Comparison of ENCODE assay signal across 10 mouse cellular contexts in the genomic region with DNA sequence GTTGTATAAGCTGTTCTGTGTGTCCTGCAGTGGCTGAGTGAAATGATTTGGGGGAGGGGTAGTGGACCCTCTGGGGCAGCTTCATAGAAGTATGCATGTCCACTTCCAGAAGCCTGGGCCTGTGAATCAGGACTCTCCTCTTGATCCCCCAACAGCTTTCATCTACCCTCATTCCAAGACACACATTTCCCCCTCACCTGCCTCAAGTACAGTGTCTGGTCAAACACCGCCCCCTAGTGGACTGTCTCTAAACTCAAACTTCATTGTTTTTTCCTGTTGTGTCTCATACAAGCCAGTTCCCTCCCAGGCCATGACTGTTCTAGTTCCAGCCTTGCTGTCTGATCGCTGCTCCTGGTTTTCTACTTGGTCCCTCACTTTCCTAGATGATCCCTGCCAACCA. TPM values are rescaled to one million over a fixed set of nuclear protein-coding genes. Genes with fewer than 3 reads are reported as not detected.
A peak's percentile ranks its signal among the peaks of the same experiment; 100 is the strongest.
DNase-seq lines count a peak whose midpoint lies in the region; ATAC-seq and TF ChIP-seq lines count a peak whose summit lies in the region.
"Had no signal": no experiment of that assay in that cellular context is flagged by ENCODE, and none has a peak within 500 bp of the region (broad histone marks: within the 10 kb centered on the region; RNA-seq: fewer than 3 reads in every experiment).

No protein-coding gene starts in this region.

- peak; percentile 62 for DNase-seq in gastrocnemius, adult 2 months
- no peak for DNase-seq in gastrocnemius, postnatal 25 days
- DNase-seq in c-Kit-positive CD71-positive TER-119-negative erythroid progenitor cells, embryonic 14.5 days (ENCODE audit: low read depth) = peak; percentile 11
- peak; percentile 71 to 75 for DNase-seq in kidney, postnatal 4 days
- peak; percentile 32 to 45 for DNase-seq in spleen, postnatal 36 days (ENCODE audit: low spot score in 2 of 2)

- H3K27ac ChIP-seq in gastrocnemius, adult 2 months = no peak overlapping the region
- no peak overlapping the region for H3K27ac ChIP-seq in forebrain, embryonic 16.5 days (ENCODE audit: low read length)

- H3K4me1 ChIP-seq in E14TG2a.4 (replicated peaks; ENCODE audit: low read depth, low read length) = peaks cover 34% of the 10 kb centered on the region
- no peaks in the 10 kb centered on the region for H3K4me1 ChIP-seq in forebrain, embryonic 16.5 days (replicated peaks; ENCODE audit: control insufficient read depth, insufficient read depth, low read length)

- no peaks in the 10 kb centered on the region for H3K9me3 ChIP-seq in E14TG2a.4 (ENCODE audit: low read length)
- H3K9me3 ChIP-seq in forebrain, embryonic 16.5 days (ENCODE audit: control insufficient read depth, low read length) = no peaks in the 10 kb centered on the region

- no peak overlapping the region for H3K9ac ChIP-seq in forebrain, embryonic 16.5 days (replicated peaks; ENCODE audit: low read depth, low read length)

- H3K27me3 ChIP-seq in E14TG2a.4 (ENCODE audit: insufficient read depth, low read length) = no peaks in the 10 kb centered on the region
- no peaks in the 10 kb centered on the region for H3K27me3 ChIP-seq in forebrain, embryonic 16.5 days (replicated peaks; ENCODE audit: control insufficient read depth, insufficient read depth, low read length)

- no peak overlapping the region for H3K4me3 ChIP-seq in gastrocnemius, adult 2 months
- H3K4me3 ChIP-seq in E14TG2a.4 (replicated peaks; ENCODE audit: low read length) = no peak overlapping the region
- no peak overlapping the region for H3K4me3 ChIP-seq in forebrain, embryonic 16.5 days (replicated peaks; ENCODE audit: low read length)

- TF ChIP-seq CTCF in gastrocnemius, adult 2 months (IDR thresholded peaks at IDR 0.05) = peak; percentile 78
- TF ChIP-seq CTCF in E14TG2a.4 (conservative IDR thresholded peaks at IDR 0.05; ENCODE audit: low read length) = peak; percentile 55

- intact Hi-C loops in gastrocnemius, adult 2 months (cut with DNase I) = loop anchor here (1.0 to 5.0 kb wide), 2 partner anchors 85 to 156 kb away; no protein-coding TSS in a partner anchor

- ATAC-seq in forebrain, embryonic 16.5 days = peak; percentile 45; the same call in 1 of the 2 replicates
- ATAC-seq in megakaryocyte, adult 5-6 weeks (ENCODE audit: poor library complexity, severe bottlenecking) = peak; percentile 67

- peaks cover 29% of the 10 kb centered on the region for H3K36me3 ChIP-seq in E14TG2a.4 (ENCODE audit: insufficient read depth, low read length)
- no peaks in the 10 kb centered on the region for H3K36me3 ChIP-seq in forebrain, embryonic 16.5 days (ENCODE audit: control insufficient read depth, insufficient read depth)
- H3K36me3 ChIP-seq: G1E had no signal

- no peak overlapping the region for H3K4me2 ChIP-seq in forebrain, embryonic 16.5 days (ENCODE audit: low read length)

- WGBS in forebrain, embryonic 16.5 days = 24% methylated on average over 2 of the region's 2 CpGs

RNA-seq across cellular contexts. Expression of a gene that starts 9.9 kb away (rescaled TPM):
- under 1 TPM in 1 of 2 experiments, not detected in 1; 0.20 TPM for total RNA-seq in gastrocnemius, adult 2 months (2021)
- total RNA-seq in gastrocnemius, postnatal 25 days (2021) = under 1 TPM in 1 of 2 experiments, not detected in 1; 0.23 TPM
- polyA plus RNA-seq in forebrain, embryonic 16.5 days (2015; fragmentation: Nextera tagmentation; extraction: Ambion mirVana) = 0.18 TPM in 1 of 2 replicates, not detected in the other
- not detected in 2 replicates for total RNA-seq in megakaryocyte, adult 5-6 weeks (2015)
- total RNA-seq in megakaryocyte, adult 5-6 weeks (2017) = not detected in 2 replicates
- total RNA-seq: G1E had no signal
- polyA plus RNA-seq: G1E had no signal

RNA-seq across cellular contexts. Expression of a gene that starts 53.1 kb away (rescaled TPM):
- not detected for total RNA-seq in gastrocnemius, adult 2 months (2021)
- total RNA-seq in gastrocnemius, postnatal 25 days (2021) = not detected
- polyA plus RNA-seq in forebrain, embryonic 16.5 days (2015; fragmentation: Nextera tagmentation; extraction: Ambion mirVana) = not detected in 2 replicates
- not detected in 2 replicates for total RNA-seq in megakaryocyte, adult 5-6 weeks (2015)
- not detected in 2 replicates for total RNA-seq in megakaryocyte, adult 5-6 weeks (2017)
- total RNA-seq: G1E had no signal
- polyA plus RNA-seq: G1E; heart, embryonic 16.5 days had no signal
